Mouse (Mus musculus): ENCODE data around the gene Notch2. TPM values are rescaled to one million over a fixed set of nuclear protein-coding genes. Genes with fewer than 3 reads are reported as not detected.

Notch2 gene
- polyA plus RNA-seq, 1 experiment = 15.6 TPM

DNA sequence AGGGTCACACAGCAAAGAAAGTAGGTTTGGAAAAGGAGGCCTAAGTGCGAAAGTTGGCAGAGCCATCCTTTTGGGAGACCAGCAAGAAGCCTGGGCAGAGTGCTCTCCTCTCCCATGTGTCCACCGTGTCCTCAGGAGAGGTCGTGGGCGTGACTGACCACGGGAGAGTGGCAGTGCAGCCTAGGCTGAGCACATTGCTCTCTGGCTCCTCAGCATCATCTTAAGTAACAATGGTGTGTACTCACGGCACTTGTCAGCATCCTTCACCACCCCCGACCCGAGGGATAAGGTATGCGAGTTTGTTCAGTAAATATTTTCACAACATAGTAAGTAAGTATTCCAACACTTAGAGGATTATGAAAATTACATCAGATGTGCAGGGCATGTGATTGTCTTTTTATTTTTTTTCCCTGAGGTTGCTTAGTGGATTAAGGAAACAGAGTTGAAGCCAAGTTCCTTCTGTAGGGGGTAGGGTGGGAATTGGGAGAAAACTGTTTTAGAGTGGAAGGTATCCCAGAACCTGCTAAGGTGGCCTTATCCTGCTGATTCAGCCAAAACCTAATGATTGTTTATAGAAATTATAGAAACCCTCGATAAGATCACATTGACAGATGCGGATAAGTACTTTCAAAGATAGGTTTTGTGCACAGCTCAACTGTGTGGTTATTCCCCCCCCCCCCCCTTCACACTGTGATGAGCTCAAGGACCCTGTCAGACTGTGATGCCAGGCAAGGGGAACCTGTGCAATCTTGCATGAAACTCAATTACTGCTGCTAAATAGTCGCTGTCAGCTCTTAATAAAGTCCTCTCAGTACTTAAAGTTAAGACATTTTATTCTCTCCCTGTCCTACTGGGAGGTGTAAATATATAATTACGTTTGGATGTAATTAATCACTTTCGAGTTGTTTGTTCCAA lies 37.4 kb downstream of the Notch2 start:
- no peak for TF ChIP-seq CTCF (IDR thresholded peaks at IDR 0.05; ENCODE audit: control insufficient read depth, insufficient read depth, insufficient read length)
- no peak for TF ChIP-seq FOSL1 (IDR thresholded peaks at IDR 0.05; ENCODE audit: insufficient read depth, low read length, poor library complexity, severe bottlenecking)
- TF ChIP-seq MAX (IDR thresholded peaks at IDR 0.05) = no peak
- no peak for TF ChIP-seq MYOG (IDR thresholded peaks at IDR 0.05; ENCODE audit: control insufficient read depth, extremely low read depth, insufficient read length)
- no peak for TF ChIP-seq MYOD1 (IDR thresholded peaks at IDR 0.05; ENCODE audit: control insufficient read depth, insufficient read length, low read depth)
- Histone ChIP-seq H3K4me3 (ENCODE audit: insufficient read depth, poor library complexity, severe bottlenecking) (no peak overlapping the region), H3K79me2 (ENCODE audit: control insufficient read depth, insufficient read depth) (peaks cover 100% of the 10 kb centered on the region), H3ac (ENCODE audit: control insufficient read depth, insufficient read length, low read depth) (no peak overlapping the region), H3K36me3 (ENCODE audit: control insufficient read depth, insufficient read depth) (peaks cover 40% of the 10 kb centered on the region), H3K27me3 (ENCODE audit: control insufficient read depth, insufficient read depth, insufficient read length) (no peaks in the 10 kb centered on the region), H3K79me3 (ENCODE audit: low read depth) (peaks cover 87% of the 10 kb centered on the region)

DNA sequence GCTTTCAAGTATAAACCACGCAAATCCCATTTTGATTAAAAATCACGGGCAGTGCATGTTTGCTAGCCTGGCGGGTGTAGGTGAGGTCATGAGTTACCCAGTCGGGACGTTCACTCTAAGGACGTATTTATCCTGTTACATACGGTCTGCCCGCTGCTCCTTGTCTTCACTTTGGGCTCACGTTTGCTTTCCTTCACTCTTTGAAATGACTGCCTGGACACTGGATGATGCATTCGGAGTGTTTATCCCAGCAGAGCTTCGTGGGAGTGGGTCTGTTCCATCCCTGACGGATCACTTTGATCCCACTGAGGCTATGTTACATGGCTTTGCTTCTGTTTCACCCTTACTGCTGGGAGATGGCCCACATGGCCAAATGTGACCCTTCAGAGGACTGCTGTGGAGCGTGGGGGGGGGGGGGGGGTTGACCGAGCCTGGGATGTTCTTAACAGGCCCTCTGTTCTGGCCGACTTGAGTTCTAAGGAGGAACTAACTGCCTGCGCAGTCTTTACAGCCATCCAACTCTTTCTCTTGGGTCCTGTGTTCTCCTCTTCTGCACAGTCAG lies 38.2 kb downstream of the Notch2 start:
- no peak overlapping the region for H3K4me3 ChIP-seq (ENCODE audit: insufficient read depth, poor library complexity, severe bottlenecking)
- H3K79me2 ChIP-seq (ENCODE audit: control insufficient read depth, insufficient read depth) = peaks cover 97% of the 10 kb centered on the region
- H3K79me3 ChIP-seq (ENCODE audit: low read depth) = peaks cover 79% of the 10 kb centered on the region
- no peak overlapping the region for H3ac ChIP-seq (ENCODE audit: control insufficient read depth, insufficient read length, low read depth)
- TF ChIP-seq MAX (IDR thresholded peaks at IDR 0.05) = no peak
- peaks cover 40% of the 10 kb centered on the region for H3K36me3 ChIP-seq (ENCODE audit: control insufficient read depth, insufficient read depth)
- no peaks in the 10 kb centered on the region for H3K27me3 ChIP-seq (ENCODE audit: control insufficient read depth, insufficient read depth, insufficient read length)

DNA sequence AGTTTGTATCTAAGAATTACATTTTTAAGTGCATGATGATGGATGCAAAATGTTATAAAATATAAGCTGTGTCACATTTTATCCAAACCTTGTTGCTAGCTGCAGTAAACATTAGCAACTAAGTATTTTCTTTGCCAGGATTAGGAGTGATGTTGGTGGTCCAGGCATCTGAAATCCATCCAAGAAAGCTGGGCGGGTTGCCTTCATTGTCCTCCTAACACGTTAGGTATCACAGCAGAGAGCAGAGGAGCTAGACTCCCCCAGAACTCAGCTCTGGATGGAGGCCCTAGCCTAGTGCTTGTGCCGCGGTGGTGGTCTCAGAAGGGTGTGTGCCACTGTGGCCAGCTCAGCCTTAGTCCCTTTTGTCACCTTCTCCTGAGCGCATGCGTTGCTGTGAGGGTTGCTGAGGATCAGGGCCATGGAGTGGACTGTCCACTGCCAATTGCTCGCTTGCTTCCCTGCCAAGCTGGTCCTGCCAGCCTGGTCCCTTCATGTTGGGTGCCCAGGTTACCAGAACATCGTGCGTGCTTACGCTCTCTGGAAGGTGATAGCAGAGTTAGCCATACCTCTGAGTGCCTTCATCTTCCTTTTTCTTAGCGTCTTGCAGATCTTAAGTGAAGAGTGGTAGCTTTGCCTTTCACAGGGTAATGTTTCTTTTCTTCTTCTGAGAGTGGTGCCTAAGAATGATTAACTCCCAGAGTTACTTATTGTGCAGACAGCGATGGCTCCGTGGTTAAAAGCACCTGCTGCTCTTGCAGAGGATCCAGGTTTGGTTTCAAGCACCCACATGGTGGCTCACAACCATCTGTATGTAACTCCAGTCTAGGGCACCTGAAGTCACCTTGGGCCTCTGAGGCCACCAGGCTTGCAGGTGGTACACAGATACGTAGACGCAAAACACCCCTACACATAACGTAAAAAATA lies 39.4 kb downstream of the Notch2 start:
- no peak for TF ChIP-seq MAX (IDR thresholded peaks at IDR 0.05)
- no peak for TF ChIP-seq FOSL1 (IDR thresholded peaks at IDR 0.05; ENCODE audit: insufficient read depth, low read length, poor library complexity, severe bottlenecking)
- TF ChIP-seq USF1 (IDR thresholded peaks at IDR 0.05; ENCODE audit: low read depth) = no peak
- no peak for TF ChIP-seq MYOG (IDR thresholded peaks at IDR 0.05; ENCODE audit: control insufficient read depth, extremely low read depth, insufficient read length)
- Histone ChIP-seq H3K36me3 (ENCODE audit: control insufficient read depth, insufficient read depth) (peaks cover 40% of the 10 kb centered on the region), H3K4me3 (ENCODE audit: insufficient read depth, poor library complexity, severe bottlenecking) (no peak overlapping the region), H3K79me3 (ENCODE audit: low read depth) (peaks cover 70% of the 10 kb centered on the region), H3ac (ENCODE audit: control insufficient read depth, insufficient read length, low read depth) (no peak overlapping the region), H3K79me2 (ENCODE audit: control insufficient read depth, insufficient read depth) (peaks cover 89% of the 10 kb centered on the region), H3K27me3 (ENCODE audit: control insufficient read depth, insufficient read depth, insufficient read length) (no peaks in the 10 kb centered on the region)

DNA sequence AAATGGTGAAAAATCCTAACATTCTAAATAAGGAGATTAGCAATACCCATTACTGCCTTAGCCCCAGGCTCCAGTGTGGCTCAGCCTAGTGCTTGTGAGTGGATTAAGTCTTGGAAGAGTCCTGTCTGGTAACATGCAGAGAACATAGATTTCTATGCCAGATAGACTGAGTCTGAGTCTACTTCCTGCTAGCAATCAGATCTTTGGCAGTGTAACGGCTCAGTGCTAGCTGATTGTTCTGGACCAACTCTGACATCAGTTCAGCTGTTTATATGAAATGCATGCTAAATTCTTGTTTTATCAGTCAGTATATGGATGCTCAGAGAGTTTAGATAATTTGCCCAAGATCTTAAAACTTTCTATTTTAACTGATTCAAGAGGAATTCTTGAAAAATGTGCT lies 40.5 kb downstream of the Notch2 start:
- H3K79me2 ChIP-seq (ENCODE audit: control insufficient read depth, insufficient read depth) = peaks cover 89% of the 10 kb centered on the region
- no peak overlapping the region for H3K4me3 ChIP-seq (ENCODE audit: insufficient read depth, poor library complexity, severe bottlenecking)
- peaks cover 71% of the 10 kb centered on the region for H3K79me3 ChIP-seq (ENCODE audit: low read depth)
- no peak overlapping the region for H3ac ChIP-seq (ENCODE audit: control insufficient read depth, insufficient read length, low read depth)
- TF ChIP-seq MYOG (IDR thresholded peaks at IDR 0.05; ENCODE audit: control insufficient read depth, extremely low read depth, insufficient read length) = no peak
- no peak for TF ChIP-seq CTCF (IDR thresholded peaks at IDR 0.05; ENCODE audit: control insufficient read depth, insufficient read depth, insufficient read length)
- no peak for TF ChIP-seq USF1 (IDR thresholded peaks at IDR 0.05; ENCODE audit: low read depth)
- TF ChIP-seq MYOD1 (IDR thresholded peaks at IDR 0.05; ENCODE audit: control insufficient read depth, insufficient read length, low read depth) = no peak
- TF ChIP-seq CEBPB (IDR thresholded peaks at IDR 0.05; ENCODE audit: low read depth) = no peak
- TF ChIP-seq MAX (IDR thresholded peaks at IDR 0.05) = no peak
- TF ChIP-seq FOSL1 (IDR thresholded peaks at IDR 0.05; ENCODE audit: insufficient read depth, low read length, poor library complexity, severe bottlenecking) = no peak
- no peaks in the 10 kb centered on the region for H3K27me3 ChIP-seq (ENCODE audit: control insufficient read depth, insufficient read depth, insufficient read length)
- H3K36me3 ChIP-seq (ENCODE audit: control insufficient read depth, insufficient read depth) = peaks cover 39% of the 10 kb centered on the region

DNA sequence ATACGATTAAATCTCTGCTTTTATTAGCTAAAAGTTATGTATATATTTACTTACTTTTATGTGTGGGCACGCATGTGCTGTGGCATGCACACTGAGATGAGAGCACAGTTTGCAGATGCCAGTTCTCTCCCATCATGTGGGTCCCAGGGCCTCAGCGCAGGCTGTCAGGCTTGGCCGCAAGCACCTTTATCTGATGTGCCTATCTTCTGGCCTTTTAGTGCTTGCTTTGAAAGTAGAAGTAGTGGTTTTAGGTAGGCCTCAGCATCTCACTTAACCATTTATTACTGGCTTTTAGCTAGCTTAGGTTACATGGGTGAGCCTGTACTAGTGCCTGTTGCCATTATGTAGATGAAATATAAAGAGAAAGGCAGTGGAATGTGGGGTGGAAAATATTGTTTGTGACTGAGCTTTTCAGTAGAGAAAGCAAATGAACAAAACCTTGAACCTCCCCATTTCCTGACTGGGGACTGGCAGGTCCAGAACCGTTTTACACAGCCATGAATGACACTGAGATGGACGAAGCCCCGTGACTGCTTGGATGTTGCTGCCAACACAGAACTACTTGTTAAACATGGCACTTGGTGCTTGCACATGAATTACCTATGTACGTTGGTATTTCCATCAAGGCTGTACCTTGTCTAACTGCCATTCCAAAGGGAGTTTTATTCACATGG lies 41.1 kb downstream of the Notch2 start:
- H3K27me3 ChIP-seq (ENCODE audit: control insufficient read depth, insufficient read depth, insufficient read length) = no peaks in the 10 kb centered on the region
- peaks cover 72% of the 10 kb centered on the region for H3K79me3 ChIP-seq (ENCODE audit: low read depth)
- H3ac ChIP-seq (ENCODE audit: control insufficient read depth, insufficient read length, low read depth) = no peak overlapping the region
- H3K79me2 ChIP-seq (ENCODE audit: control insufficient read depth, insufficient read depth) = peaks cover 89% of the 10 kb centered on the region
- no peak overlapping the region for H3K4me3 ChIP-seq (ENCODE audit: insufficient read depth, poor library complexity, severe bottlenecking)
- peaks cover 39% of the 10 kb centered on the region for H3K36me3 ChIP-seq (ENCODE audit: control insufficient read depth, insufficient read depth)
- TF ChIP-seq MAX (IDR thresholded peaks at IDR 0.05) = no peak
